Mouse (Mus musculus): ENCODE data around the gene Sertad2.

GRCm38 (mm10) chr11:20629700-20630099 lies 86.6 kb downstream of the Sertad2 start:
- no peak for TF ChIP-seq GATA1 (IDR thresholded peaks at IDR 0.05; ENCODE audit: low read length)
- no peak for TF ChIP-seq TAL1 (IDR thresholded peaks at IDR 0.05; ENCODE audit: low read length)
